Mouse (Mus musculus): ENCODE measurements at regions not wholly inside any gene's neighbourhood (a gene's known extent, or its start where the extent isn't known, plus 50 kb on each side); places are given as distances from the start of the nearest gene placed in this dataset.
A peak's percentile ranks its signal among the peaks of the same experiment; 100 is the strongest.

DNA sequence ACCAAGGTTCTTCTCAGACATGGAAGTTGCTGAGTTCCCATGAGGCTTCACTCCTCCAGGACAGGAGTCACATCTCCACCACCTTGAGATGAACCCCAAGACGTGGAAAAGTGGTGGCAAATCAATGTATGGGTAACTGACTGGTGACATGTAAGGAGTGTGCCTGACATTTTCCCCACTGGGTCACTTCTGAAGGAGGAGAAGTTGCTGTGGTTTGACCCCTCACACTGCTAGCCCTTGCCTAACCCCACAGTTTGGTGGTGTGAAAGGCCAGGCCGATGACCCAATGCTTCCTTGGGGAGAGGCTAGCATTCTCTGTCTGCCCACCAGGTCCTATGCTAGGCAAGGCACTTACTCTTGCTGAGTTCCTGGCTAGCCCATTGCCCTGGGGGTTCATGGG is 242.4 kb downstream of the 4933412E24Rik start:
- no peak overlapping the region for H3K9ac ChIP-seq (ENCODE audit: low read depth, low read length)
- no peaks in the 10 kb centered on the region for H3K9me3 ChIP-seq (ENCODE audit: control insufficient read depth)
- no peaks in the 10 kb centered on the region for H3K36me3 ChIP-seq (ENCODE audit: control insufficient read depth, insufficient read depth)
- H3K4me2 ChIP-seq (replicated peaks; ENCODE audit: low read depth): no peak overlapping the region
- H3K4me1 ChIP-seq (replicated peaks; ENCODE audit: control insufficient read depth, insufficient read depth, low read length): no peaks in the 10 kb centered on the region
- WGBS: 89% methylated on average over 2 of the region's 2 CpGs
- no peaks in the 10 kb centered on the region for H3K27me3 ChIP-seq (replicated peaks; ENCODE audit: control insufficient read depth, insufficient read depth, low read length)
- no peak for ATAC-seq
- no peak overlapping the region for H3K4me3 ChIP-seq (ENCODE audit: low read depth, low read length)
- H3K27ac ChIP-seq (ENCODE audit: low read depth, low read length): no peak overlapping the region
- TF ChIP-seq CTCF (IDR thresholded peaks at IDR 0.05; ENCODE audit: low read depth): no peak

DNA sequence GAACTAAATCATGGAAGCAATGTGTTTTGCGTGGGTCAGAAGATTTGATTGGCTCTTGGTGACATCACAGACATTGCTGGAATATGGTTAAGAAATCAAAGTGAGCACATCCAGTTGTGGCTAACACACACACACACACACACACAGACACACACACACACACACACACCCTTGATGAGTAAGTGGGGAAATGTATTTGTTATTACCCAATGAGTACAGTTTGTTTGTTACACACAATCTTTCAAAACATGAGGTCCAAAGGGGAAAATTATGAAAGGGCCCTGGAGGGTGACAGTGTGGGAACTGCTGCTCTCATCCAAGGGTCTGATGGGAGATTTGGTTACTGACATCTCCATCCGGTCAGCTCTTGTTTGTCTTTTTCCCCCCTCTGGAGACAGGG is 243.8 kb downstream of the 4933412E24Rik start:
- Histone ChIP-seq H3K27ac (ENCODE audit: low read depth, low read length) (no peak overlapping the region), H3K27me3 (replicated peaks; ENCODE audit: control insufficient read depth, insufficient read depth, low read length) (no peaks in the 10 kb centered on the region), H3K4me3 (ENCODE audit: low read depth, low read length) (no peak overlapping the region), H3K4me2 (replicated peaks; ENCODE audit: low read depth) (no peak overlapping the region), H3K36me3 (ENCODE audit: control insufficient read depth, insufficient read depth) (no peaks in the 10 kb centered on the region), H3K9ac (ENCODE audit: low read depth, low read length) (no peak overlapping the region), H3K9me3 (ENCODE audit: control insufficient read depth) (no peaks in the 10 kb centered on the region), H3K4me1 (replicated peaks; ENCODE audit: control insufficient read depth, insufficient read depth, low read length) (no peaks in the 10 kb centered on the region)
- WGBS: 87% methylated on average over 2 of the region's 2 CpGs
- TF ChIP-seq CTCF (IDR thresholded peaks at IDR 0.05; ENCODE audit: low read depth): no peak
- no peak for ATAC-seq

DNA sequence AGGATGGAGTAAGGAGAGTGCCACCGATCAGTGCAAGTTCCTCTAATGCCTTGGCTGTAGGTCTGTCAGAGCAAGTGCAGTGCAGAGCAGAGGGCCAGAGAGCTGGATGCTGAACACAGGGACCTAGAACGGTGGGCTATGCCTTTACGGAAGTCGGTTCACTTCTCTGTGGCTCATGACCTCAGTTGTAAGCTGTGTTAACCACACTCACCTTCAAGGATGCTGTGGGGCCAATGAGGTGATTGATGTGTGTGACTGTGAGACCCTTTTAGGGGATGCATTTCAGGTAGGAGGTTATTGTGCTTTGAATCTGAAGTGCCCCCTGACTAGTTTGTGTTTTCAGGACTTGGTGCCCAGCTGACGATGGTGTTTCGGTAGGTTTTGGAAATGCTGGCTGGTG is 254.4 kb downstream of the 4933412E24Rik start:
- TF ChIP-seq CTCF (IDR thresholded peaks at IDR 0.05; ENCODE audit: low read depth): no peak
- no peak overlapping the region for H3K27ac ChIP-seq (ENCODE audit: low read depth, low read length)
- no peaks in the 10 kb centered on the region for H3K4me1 ChIP-seq (replicated peaks; ENCODE audit: control insufficient read depth, insufficient read depth, low read length)
- H3K4me3 ChIP-seq (ENCODE audit: low read depth, low read length): no peak overlapping the region
- H3K36me3 ChIP-seq (ENCODE audit: control insufficient read depth, insufficient read depth): no peaks in the 10 kb centered on the region
- ATAC-seq: no peak
- H3K4me2 ChIP-seq (replicated peaks; ENCODE audit: low read depth): no peak overlapping the region
- WGBS: 90% methylated on average over 6 of the region's 6 CpGs
- no peaks in the 10 kb centered on the region for H3K9me3 ChIP-seq (ENCODE audit: control insufficient read depth)
- no peak overlapping the region for H3K9ac ChIP-seq (ENCODE audit: low read depth, low read length)
- H3K27me3 ChIP-seq (replicated peaks; ENCODE audit: control insufficient read depth, insufficient read depth, low read length): no peaks in the 10 kb centered on the region

DNA sequence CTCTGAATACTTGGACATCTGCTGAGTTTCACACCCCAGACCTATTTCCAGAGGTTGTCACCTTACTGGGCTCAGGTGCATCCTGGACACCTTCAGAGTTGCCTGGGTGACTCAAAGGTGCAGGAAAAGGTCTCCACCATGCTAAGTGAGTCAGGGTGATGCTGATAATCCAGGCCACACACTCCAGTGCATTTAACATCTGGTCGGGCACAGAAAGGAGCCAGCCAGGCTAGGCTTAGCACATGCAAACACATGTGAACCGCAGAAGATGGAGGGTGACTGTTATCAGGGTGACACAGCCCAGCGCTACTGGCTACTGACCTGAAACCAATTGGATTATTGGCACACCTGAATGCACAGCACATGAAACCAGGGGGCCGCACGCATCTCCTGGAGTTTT is 255.9 kb downstream of the 4933412E24Rik start:
- no peak overlapping the region for H3K4me3 ChIP-seq (ENCODE audit: low read depth, low read length)
- H3K4me2 ChIP-seq (replicated peaks; ENCODE audit: low read depth): no peak overlapping the region
- H3K9ac ChIP-seq (ENCODE audit: low read depth, low read length): no peak overlapping the region
- WGBS: 89% methylated on average over 5 of the region's 5 CpGs
- no peak for TF ChIP-seq CTCF (IDR thresholded peaks at IDR 0.05; ENCODE audit: low read depth)
- H3K27me3 ChIP-seq (replicated peaks; ENCODE audit: control insufficient read depth, insufficient read depth, low read length): no peaks in the 10 kb centered on the region
- no peaks in the 10 kb centered on the region for H3K4me1 ChIP-seq (replicated peaks; ENCODE audit: control insufficient read depth, insufficient read depth, low read length)
- no peaks in the 10 kb centered on the region for H3K9me3 ChIP-seq (ENCODE audit: control insufficient read depth)
- no peak overlapping the region for H3K27ac ChIP-seq (ENCODE audit: low read depth, low read length)
- H3K36me3 ChIP-seq (ENCODE audit: control insufficient read depth, insufficient read depth): no peaks in the 10 kb centered on the region
- peak; percentile 27; the same call in 1 of the 2 replicates for ATAC-seq

DNA sequence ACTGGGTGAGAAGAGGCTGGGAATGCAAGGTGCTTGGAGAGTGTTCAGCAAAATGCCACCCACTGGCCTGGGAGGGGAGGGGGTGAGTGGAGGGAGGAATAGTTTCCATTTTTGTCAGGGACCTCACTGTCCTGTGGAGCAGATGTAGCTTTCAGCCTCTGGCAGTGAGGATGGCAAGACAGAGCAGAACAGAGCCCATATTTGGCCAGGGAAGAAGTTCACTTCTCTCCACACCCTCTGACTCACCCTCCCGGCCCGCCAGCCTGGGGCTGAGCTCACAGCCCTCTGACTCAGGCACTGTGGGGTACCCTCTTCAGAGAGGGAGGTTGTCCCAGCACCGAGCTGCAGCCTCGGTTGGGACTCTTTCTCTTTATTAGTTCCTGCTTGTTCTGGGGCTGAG is 256.8 kb downstream of the 4933412E24Rik start:
- peak; percentile 71 for ATAC-seq
- Histone ChIP-seq H3K9ac (ENCODE audit: low read depth, low read length) (no peak overlapping the region), H3K27ac (ENCODE audit: low read depth, low read length) (peak overlapping the region; percentile 21; the same call in 1 of the 2 replicates), H3K4me2 (replicated peaks; ENCODE audit: low read depth) (no peak overlapping the region), H3K9me3 (ENCODE audit: control insufficient read depth) (no peaks in the 10 kb centered on the region), H3K4me3 (ENCODE audit: low read depth, low read length) (no peak overlapping the region), H3K36me3 (ENCODE audit: control insufficient read depth, insufficient read depth) (no peaks in the 10 kb centered on the region), H3K27me3 (replicated peaks; ENCODE audit: control insufficient read depth, insufficient read depth, low read length) (no peaks in the 10 kb centered on the region), H3K4me1 (replicated peaks; ENCODE audit: control insufficient read depth, insufficient read depth, low read length) (no peaks in the 10 kb centered on the region)
- no peak for TF ChIP-seq CTCF (IDR thresholded peaks at IDR 0.05; ENCODE audit: low read depth)
- 25% methylated on average over 4 of the region's 4 CpGs for WGBS

DNA sequence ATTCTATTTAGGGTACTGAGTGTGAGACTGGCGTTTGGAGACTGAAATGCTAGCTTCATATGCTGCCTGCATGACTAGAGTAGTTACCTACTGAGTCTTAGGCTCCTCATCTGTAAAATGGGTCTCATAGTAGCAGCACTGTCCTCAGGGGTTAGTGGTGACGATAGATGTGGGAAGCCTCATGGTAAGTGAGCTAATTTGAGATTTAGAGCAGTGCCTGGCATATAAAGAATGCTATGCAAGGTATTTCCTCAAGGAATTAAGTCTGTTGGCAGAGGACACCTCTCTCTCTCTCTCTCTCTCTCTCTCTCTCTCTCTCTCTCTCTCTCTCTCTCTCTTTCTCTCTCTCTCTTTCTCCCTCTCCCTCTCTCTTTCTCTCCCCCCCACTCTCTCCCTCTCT is 257.4 kb downstream of the 4933412E24Rik start:
- Histone ChIP-seq H3K9ac (ENCODE audit: low read depth, low read length) (no peak overlapping the region), H3K36me3 (ENCODE audit: control insufficient read depth, insufficient read depth) (no peaks in the 10 kb centered on the region), H3K27ac (ENCODE audit: low read depth, low read length) (no peak overlapping the region), H3K4me3 (ENCODE audit: low read depth, low read length) (no peak overlapping the region), H3K4me2 (replicated peaks; ENCODE audit: low read depth) (no peak overlapping the region), H3K9me3 (ENCODE audit: control insufficient read depth) (no peaks in the 10 kb centered on the region), H3K27me3 (replicated peaks; ENCODE audit: control insufficient read depth, insufficient read depth, low read length) (no peaks in the 10 kb centered on the region), H3K4me1 (replicated peaks; ENCODE audit: control insufficient read depth, insufficient read depth, low read length) (no peaks in the 10 kb centered on the region)
- 70% methylated on average over 2 of the region's 2 CpGs for WGBS
- no peak for ATAC-seq
- TF ChIP-seq CTCF (IDR thresholded peaks at IDR 0.05; ENCODE audit: low read depth): no peak

DNA sequence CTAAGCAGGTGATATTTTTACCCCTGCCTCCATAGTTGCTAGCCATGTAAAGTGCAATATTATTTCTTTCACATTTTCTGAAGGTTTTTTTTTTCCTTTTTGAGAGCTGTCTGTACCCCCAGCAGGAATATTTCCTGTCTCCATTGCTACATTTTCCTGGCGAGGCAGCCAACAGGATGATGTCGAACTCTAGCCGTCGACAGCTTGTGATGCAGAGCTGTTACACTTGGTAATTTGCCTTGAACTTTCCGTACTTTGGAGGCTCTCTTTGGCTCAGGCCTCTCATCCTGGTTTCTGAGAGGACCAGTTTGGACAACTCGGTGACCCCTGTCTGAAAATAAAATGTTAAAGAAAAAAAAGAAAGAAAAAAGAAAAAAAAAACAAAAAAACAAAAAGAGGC is 260.3 kb downstream of the 4933412E24Rik start:
- no peaks in the 10 kb centered on the region for H3K27me3 ChIP-seq (replicated peaks; ENCODE audit: control insufficient read depth, insufficient read depth, low read length)
- H3K4me2 ChIP-seq (replicated peaks; ENCODE audit: low read depth): no peak overlapping the region
- ATAC-seq: no peak
- TF ChIP-seq CTCF (IDR thresholded peaks at IDR 0.05; ENCODE audit: low read depth): no peak
- no peaks in the 10 kb centered on the region for H3K4me1 ChIP-seq (replicated peaks; ENCODE audit: control insufficient read depth, insufficient read depth, low read length)
- H3K27ac ChIP-seq (ENCODE audit: low read depth, low read length): no peak overlapping the region
- WGBS: 61% methylated on average over 6 of the region's 6 CpGs
- H3K9ac ChIP-seq (ENCODE audit: low read depth, low read length): no peak overlapping the region
- no peaks in the 10 kb centered on the region for H3K9me3 ChIP-seq (ENCODE audit: control insufficient read depth)
- H3K4me3 ChIP-seq (ENCODE audit: low read depth, low read length): no peak overlapping the region
- no peaks in the 10 kb centered on the region for H3K36me3 ChIP-seq (ENCODE audit: control insufficient read depth, insufficient read depth)
